Mouse (Mus musculus) Patski (cell line): ENCODE data around the gene Cela3b. TPM values are rescaled to one million over a fixed set of nuclear protein-coding genes. Genes with fewer than 3 reads are reported as not detected.
A peak's percentile ranks its signal among the peaks of the same experiment; 100 is the strongest.

ENCODE experiments used
- ATAC-seq: fragments of 100-300 bp; one replicate; pipeline ENCODE4 v1.8.0; 2021
- CTCF ChIA-PET: fragments of 350-600 bp; sonication (Branson Sonifier 250); formaldehyde crosslinking; loops from one replicate; lab custom pipeline; 2022; ENCODE audit warnings: inconsistent platforms; lab: Charles Lee
- POLR2A ChIA-PET: fragments of 350-600 bp; sonication (Branson Sonifier 250); formaldehyde crosslinking; loops from one replicate; lab custom pipeline; 2022; ENCODE audit warnings: antibody characterized with exemption, inconsistent platforms; lab: Charles Lee
- DNase-seq: peaks from one replicate; pipeline ENCODE4 v3.0.0-alpha.2; 2011; ENCODE audit warnings: low read depth, low spot score
- H3K27me3 ChIP-seq: fragments of 371-371 bp; one replicate; pipeline ENCODE4 v1.5.1; 2021
- CTCF ChIP-seq: fragments of 100-300 bp; IDR thresholded peaks from one replicate; pipeline ENCODE4 v1.5.1; 2021
- in situ Hi-C: fragments of 300-500 bp; cut with MboI; formaldehyde crosslinking; loops from 3 replicates; pipeline ENCODE4 v1.11.1; 2018; ENCODE audit warnings: low pct_unique_long_range_greater_than_20kb, mixed read lengths
- polyA plus RNA-seq: library from polyadenylated mRNA; unstranded; gene quantifications from one replicate; pipeline ENCODE4 v1.2.3, GENCODE M21; 2021

Gene Cela3b
- polyA plus RNA-seq, 1 experiment from 2014 or later: not detected

DNA sequence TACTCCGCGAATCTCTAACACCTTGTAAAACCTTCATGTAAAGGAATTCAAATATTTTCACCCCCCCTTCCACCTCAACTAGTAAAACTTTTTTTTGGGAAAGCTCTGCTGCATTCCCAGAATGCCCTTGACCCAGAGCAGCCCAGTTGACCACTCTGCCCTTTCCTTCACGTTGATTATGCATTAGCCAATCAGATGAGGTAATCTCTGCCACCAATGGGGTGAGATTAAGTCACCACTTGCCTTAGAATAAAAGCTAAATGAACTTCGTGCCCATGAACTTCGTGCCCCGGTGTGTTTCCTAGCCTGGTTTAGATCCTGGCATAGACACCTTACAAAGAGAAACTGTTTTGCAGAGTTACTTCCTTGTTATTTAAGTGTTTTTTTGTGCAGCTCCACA, 41.4 kb downstream of the Cela3b start:
- ChIA-PET CTCF (interaction anchor here (1.2 to 1.4 kb wide), 2 partner anchors 12 to 75 kb away, joined by 3 to 4 read pairs; no protein-coding TSS in a partner anchor), POLR2A (interaction anchor here (0.7 to 1.4 kb wide), 4 partner anchors 11 to 103 kb away, joined by 3 to 5 read pairs (median 4); no protein-coding TSS in a partner anchor)
- no peak for TF ChIP-seq CTCF
- ATAC-seq: peak; percentile 54
- DNase-seq: peak; percentile 35
- in situ Hi-C loops: no loop called here
- H3K27me3 ChIP-seq: no peaks in the 10 kb centered on the region

DNA sequence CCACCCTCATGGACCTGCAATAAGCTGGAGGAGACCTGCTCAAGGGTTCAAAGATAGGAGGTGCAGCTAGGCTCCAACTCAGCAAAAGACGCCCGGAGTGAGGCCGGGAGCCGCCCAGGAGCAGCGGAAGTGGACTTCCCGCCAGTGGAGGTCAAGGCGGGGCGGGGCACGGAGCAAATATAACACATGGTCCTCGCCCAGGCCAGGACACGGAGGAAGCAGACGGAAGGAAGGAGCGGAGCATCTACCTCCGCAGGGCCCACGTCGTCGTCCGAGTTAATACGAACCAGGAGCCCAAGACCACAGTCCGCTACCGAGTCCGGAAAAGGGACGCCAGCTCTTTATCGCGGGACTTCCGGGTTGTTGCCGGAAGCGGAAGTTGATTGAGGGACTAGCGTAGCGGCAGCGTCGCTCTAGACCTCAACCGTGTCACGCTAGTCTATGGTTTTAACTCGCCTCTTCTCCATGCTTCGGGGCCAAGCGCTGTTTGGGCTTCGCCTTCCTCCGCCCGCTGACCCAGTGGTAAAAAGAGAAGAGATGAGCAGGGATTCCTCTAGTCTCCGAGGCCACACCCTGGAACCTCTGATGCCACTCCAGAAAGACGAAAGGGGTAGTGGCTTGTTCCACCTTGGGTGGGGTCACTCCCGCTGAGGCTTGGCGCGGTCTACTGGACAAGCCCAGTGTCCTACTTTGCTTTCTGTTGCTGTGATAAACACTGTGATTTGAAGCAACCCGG, 42.1 kb downstream of the Cela3b start:
- no peak for TF ChIP-seq CTCF
- peak; percentile 60 for DNase-seq
- POLR2A ChIA-PET: interaction anchor here (1.2 to 1.4 kb wide), 3 partner anchors 10 to 73 kb away, joined by 3 to 4 read pairs (median 4); partner anchors contain the start of gene Cdc42
- CTCF ChIA-PET: interaction anchor here (1.1 to 1.4 kb wide), 2 partner anchors 12 to 13 kb away, joined by 3 read pairs; no protein-coding TSS in a partner anchor
- in situ Hi-C loops: no loop called here
- H3K27me3 ChIP-seq: no peaks in the 10 kb centered on the region
- peak; percentile 51 for ATAC-seq

DNA sequence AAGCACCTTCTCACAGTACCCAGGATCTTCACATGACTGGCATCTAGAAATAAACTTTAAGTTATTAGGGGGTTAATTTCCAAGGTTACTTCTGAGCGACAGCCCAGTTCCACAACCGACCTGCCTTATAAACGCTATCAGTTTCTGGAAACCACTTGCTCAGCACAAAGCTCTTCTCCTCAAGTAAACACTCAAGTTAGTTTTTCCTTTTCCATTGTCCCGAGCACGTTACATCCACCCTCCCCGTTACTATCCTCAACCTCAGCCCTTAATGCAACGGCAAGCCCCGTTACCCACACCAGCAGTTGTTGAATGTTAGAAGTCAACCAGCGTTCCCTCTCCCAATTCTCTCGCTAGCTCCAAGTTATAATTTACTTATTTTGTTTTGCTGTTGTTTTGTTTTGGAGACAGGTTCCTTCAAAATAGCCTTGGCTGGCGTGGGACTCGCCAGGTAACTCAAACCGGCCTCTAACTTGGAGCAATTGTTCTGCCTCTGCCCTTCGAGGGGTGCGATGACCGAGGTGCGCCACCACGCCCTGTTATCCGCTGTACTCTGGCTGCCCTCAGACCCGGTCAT, 42.8 kb downstream of the Cela3b start:
- no peak for DNase-seq
- no peak for ATAC-seq
- TF ChIP-seq CTCF: no peak
- no peaks in the 10 kb centered on the region for H3K27me3 ChIP-seq
- ChIA-PET CTCF (interaction anchor here (1.1 kb wide), 1 partner anchor 12 kb away, joined by 3 read pairs; no protein-coding TSS in a partner anchor), POLR2A (interaction anchor here (1.4 kb wide), 1 partner anchor 29 kb away, joined by 4 read pairs; the partner anchor contains the start of gene Cdc42)
- in situ Hi-C loops: no loop called here

DNA sequence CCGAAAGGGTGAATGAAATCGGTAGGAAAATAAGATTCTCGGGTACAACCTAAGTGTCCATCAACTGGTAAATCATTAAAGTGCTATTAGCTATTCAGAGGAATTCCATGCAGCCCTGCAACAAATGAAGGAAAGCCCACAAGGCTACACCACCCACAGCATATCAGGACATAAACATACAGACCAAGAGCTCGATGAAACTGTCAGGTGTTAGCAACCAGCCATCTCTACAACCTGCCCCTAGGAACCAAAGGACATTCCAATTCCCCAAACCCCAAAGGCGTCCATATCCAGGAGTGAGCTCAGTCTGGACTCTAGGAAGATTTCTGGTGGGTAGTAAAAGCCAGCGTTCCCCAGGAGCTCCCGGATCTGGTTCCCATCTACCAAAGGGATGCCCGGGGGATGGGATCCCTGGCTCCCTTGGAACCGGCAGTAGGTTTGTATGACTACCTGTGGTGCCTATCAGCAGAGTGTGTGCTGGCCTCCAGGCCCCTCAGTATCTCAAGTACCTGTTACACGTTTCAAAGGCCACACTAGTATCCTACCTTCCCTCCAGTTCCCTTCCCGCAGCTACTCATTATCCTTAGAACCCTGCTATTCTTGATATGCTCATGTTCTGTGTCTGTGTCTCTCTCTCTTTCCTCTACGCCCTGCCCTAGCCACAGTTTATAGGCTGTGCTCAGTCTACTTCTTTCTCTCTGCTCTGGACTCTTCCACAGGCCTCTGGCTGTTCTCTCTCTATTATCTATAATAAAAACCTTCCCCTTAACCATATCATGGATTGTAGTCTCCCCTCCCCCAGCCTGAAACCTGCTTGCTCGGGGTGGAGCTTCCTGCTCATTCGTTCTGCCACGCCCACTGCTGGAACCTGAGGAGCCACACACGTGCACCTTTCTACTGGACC, 49.4 kb downstream of the Cela3b start:
- DNase-seq (no peak), ATAC-seq (no peak)
- ChIA-PET CTCF (no interaction called here), POLR2A (no interaction called here)
- TF ChIP-seq CTCF: no peak
- H3K27me3 ChIP-seq: no peaks in the 10 kb centered on the region
- in situ Hi-C loops: no loop called here

DNA sequence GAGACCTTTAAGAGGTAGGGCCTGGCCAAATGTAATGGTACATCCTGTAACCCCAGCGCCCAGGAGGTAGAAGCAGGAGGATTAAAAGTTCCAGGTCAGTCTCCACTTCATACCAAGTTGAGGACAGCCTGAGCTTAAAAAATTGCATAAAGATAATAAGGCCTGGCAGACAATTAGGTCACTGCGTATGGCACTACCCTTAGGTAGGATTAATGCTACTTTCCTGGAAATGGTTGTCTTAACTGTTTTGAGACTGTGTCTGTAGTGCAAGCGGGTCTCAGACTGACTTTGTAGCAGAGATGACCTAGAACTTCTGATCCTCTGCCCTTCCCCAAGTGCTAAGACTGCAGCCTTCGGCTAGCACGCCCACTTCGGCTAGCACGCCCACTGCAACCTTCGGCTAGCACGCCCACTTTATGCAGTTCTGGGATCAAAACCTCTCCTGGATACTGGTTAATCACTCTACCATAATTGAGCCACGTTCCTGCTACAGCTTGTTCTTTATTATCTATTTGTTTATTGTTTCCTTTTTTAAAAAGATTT, 50.6 kb downstream of the Cela3b start:
- CTCF ChIA-PET: no interaction called here

DNA sequence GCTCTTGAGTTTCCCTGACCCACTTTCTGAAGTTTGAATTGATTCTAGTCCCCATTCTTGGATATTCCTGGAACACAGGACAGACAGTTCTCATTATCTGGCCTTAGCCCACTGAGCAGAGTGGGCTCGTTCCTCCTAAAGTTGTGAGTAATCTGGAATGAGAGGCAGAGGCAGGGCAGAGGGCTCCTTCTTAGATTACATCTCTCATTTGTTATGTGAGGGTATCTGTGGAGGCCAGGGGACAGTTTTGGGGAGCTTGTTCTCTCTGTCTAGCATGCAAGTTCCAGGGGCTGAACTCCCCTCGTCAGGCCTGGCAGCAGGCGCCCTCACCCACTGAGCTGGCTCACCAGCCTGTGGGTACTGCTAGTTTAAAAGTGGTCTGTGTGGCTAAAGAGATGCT, 51.3 kb downstream of the Cela3b start:
- CTCF ChIA-PET: no interaction called here
- POLR2A ChIA-PET: no interaction called here
- ATAC-seq: no peak
- no peaks in the 10 kb centered on the region for H3K27me3 ChIP-seq
- in situ Hi-C loops: no loop called here
- DNase-seq: no peak
- TF ChIP-seq CTCF: no peak

More for the DNA sequence above, 50.6 kb downstream of the Cela3b start:
- DNase-seq: no peak
- TF ChIP-seq CTCF: no peak
- no peaks in the 10 kb centered on the region for H3K27me3 ChIP-seq
- no peak for ATAC-seq
- POLR2A ChIA-PET: no interaction called here
- in situ Hi-C loops: no loop called here

DNA sequence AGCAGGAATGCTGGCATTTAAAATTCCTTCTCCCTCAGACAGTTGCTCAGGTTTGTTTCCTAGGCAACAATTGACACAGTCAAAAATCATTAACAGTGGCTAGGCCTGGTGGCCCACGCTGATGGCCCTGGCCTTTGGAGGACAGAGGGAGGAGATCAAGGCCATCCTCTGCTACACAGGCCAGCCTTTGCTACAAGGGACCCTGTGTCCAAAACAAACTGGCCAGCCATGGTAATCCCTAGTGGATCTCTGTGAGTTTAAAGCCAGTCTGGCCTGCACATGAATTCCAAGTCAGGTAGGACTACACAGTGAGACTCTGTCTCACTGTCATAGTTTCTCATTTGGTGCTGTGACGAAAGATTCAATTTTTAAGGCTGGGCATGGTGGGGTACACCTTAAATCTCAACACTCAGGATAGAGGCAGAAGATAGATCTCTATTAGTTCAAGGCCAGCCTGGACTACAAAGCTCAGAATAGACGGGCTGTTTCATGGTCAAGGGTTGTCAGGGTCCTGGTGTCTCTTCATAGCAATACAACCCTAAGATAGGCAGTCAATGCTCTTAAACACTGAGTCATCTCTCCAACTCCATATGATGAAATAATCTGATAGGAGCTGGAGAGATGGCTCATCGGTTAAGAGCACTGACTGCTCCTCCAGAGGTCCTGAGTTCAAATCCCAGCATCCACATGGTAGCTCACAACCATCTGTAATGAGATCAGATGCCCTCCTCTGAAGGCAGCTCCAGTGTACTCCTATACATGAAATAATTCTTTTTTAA, 52.6 kb downstream of the Cela3b start:
- CTCF ChIA-PET: no interaction called here
- in situ Hi-C loops: no loop called here
- TF ChIP-seq CTCF: no peak
- POLR2A ChIA-PET: interaction anchor here (1.0 kb wide), 1 partner anchor 11 kb away, joined by 3 read pairs; no protein-coding TSS in a partner anchor
- ATAC-seq: no peak
- H3K27me3 ChIP-seq: no peaks in the 10 kb centered on the region
- no peak for DNase-seq

DNA sequence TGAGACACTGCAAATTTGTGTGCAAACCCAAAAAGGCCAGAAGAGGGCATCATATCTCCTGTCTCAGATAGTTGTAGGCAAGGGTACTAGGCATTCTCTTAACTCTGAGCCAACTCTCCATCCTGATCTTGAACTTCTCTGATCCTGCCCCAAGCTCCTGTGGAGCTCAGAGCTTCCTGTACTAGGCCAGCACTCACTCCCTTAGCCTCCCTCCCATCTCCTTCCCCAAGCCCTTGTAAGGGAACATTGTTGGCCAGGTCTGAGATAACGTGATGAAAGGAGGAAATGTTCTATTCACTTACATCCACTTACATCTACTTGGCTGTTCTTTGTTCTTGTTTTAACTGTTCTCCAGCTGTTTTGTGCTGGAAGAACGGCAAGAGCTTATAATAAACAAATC, 53.6 kb downstream of the Cela3b start:
- DNase-seq (no peak), ATAC-seq (no peak)
- no peak for TF ChIP-seq CTCF
- in situ Hi-C loops: no loop called here
- ChIA-PET POLR2A (no interaction called here), CTCF (interaction anchor here (1.2 kb wide), 1 partner anchor 12 kb away, joined by 3 read pairs; no protein-coding TSS in a partner anchor)
- no peaks in the 10 kb centered on the region for H3K27me3 ChIP-seq
